Mouse (Mus musculus) layer of hippocampus, adult 2 months (tissue): ENCODE measurements around the gene Eml2. TPM values are rescaled to one million over a fixed set of nuclear protein-coding genes. Genes with fewer than 3 reads are reported as not detected.

ENCODE experiments used
- DNase-seq, 2 experiments: peaks; one replicate each; pipeline ENCODE4 v3.0.0; 2022; ENCODE audit warnings: low spot score in 2 of 2
- H3K27ac ChIP-seq: fragments of 200-600 bp; 2 replicates; pipeline ENCODE4 v1.8.1; 2022
- H3K4me3 ChIP-seq: fragments of 200-600 bp; 2 replicates; pipeline ENCODE4 v1.8.1; 2022; ENCODE audit warnings: mild to moderate bottlenecking
- CTCF ChIP-seq: fragments of 200-600 bp; conservative IDR thresholded peaks from 2 replicates; pipeline ENCODE4 v1.8.1; 2022; ENCODE audit warnings: antibody characterized with exemption, mild to moderate bottlenecking, moderate library complexity
- long read RNA-seq, 2 experiments: library from polyadenylated mRNA; stranded (forward); transcript quantifications; one replicate each; pipeline ENCODE4 v2.0.0; 2021; ENCODE audit warnings: borderline mapping rate in 2 of 2
- total RNA-seq, 2 experiments: library from RNA; stranded (reverse); gene quantifications; 2 replicates each; pipeline ENCODE4 v1.2.3; 2021

The Eml2 gene
- 100 to 1,000 TPM; 159 to 162 TPM for total RNA-seq
- long read RNA-seq, experiment 1, partial matches to known transcripts = 0 of 19 reads
- long read RNA-seq, experiment 1, other reads (novel, unspliced or antisense) = 17 of 19 reads
- long read RNA-seq, experiment 2, partial matches to known transcripts = 2 of 26 reads
- long read RNA-seq, experiment 2, other reads (novel, unspliced or antisense) = 22 of 26 reads

DNA sequence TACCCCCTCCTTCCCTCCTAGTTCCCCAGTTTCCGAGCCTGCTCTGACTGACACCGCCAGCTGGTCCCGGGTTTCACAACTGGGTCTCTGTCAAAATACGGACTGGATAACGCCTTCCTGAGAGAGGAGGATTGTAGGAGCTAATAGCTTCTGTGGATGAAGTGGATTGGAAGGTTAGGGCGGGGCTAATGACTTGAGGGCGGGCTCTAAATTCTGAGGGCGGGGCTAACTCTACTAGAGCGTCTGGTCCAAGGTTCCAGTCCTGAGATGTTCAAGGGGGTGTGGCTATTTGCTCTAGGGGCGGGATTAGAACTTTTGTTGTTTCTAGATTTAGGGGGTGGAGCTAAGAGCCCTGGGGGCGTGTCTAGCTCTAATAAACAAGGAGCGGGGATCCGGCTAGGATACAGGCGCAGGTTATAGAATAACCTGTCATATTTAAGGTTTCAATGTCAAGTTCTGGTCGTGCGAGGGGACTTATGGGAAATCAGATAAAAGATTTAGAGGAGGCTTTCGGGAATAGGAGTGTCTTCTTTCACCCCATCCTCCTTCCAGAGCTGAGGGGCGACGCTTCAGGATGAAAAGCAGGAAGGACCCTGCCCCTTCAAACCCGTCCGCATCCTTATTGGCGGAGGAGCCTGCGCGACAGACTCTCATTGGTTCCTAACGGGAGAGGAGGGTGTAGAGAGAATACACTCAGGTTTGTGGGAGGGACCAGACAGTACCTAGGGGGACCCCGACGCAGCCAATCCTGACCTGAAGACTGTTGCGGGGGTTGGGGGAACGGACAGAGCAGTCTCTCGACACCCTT, at the start of gene Eml2:
Gene Eml2 (plus strand): TSS at position 714 of the 808 bp plus-strand sequence.
- peak within 1 kb of the TSS; percentile 97 for H3K27ac ChIP-seq
- no peak for TF ChIP-seq CTCF

DNA sequence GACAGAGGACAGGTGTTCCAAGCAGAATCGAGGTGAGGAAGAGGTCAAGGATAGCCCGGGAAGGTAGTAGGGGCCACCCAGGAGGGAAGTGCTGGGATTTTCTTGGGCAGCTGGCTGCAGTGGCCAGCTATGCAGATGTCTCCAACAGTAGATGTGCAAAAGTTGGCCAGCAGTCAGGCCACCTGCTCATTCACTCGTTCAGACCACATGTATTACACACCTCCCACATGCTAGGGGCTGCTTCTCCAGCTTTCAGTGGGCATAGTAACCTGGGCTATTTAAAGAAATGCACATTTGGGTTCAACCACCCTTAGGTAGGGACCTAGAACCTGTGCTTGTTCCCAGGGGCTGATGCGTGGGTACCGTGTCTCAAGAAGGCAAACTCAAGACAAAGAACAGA, 48.5 kb upstream of the Eml2 start:
- TF ChIP-seq CTCF = no peak
- DNase-seq = no peak
- H3K27ac ChIP-seq = peak overlapping the region; percentile 23; the same call in 1 of the 2 replicates
- no peak overlapping the region for H3K4me3 ChIP-seq

More for the DNA sequence above, at the start of gene Eml2:
- DNase-seq = peak; percentile 86 to 94
- H3K4me3 ChIP-seq = peak within 1 kb of the TSS; percentile 79

DNA sequence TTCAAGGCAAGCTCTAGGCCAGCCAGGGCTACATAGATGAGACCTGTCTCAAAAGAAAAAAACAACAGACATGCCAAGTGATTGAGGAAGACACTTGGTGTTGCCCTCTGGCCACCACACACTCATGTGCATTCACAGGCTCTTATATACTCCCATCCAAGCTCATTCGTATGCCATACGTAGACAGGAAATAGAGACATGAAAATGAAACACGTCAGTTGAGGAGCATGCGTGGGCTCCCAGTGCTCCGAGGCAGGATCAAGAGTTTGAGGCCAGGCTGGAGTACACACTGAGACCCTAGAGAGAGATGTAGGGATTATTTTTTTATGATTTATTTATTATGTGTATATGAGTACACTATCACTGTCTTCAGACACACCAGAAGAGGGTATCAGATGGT, 46.8 kb upstream of the Eml2 start:
- Histone ChIP-seq H3K4me3 (no peak overlapping the region), H3K27ac (no peak overlapping the region)
- no peak for TF ChIP-seq CTCF
- no peak for DNase-seq

DNA sequence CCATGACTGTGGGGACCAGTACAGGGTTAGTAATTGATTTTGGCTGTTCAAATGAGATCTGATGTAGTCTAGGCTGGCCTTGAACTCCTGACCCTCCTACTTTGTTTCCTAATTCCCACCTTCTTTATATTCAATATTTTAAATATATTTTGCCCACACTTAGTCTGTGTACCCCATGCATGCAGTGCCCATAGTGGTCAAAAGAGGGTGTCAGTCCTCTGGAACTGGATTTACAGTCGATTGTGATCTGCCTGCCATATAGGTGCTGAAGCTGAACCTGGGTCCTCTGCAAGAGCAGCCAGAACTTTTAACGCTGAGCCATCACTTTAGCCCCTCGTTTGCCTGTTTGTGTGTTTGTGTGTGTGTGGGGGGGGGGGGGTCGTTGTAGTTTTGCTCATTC, 45.6 kb upstream of the Eml2 start:
- peak overlapping the region; percentile 99 for H3K27ac ChIP-seq
- DNase-seq = no peak
- peak; percentile 60 for TF ChIP-seq CTCF
- H3K4me3 ChIP-seq = peak overlapping the region; percentile 59; the same call in 1 of the 2 replicates

DNA sequence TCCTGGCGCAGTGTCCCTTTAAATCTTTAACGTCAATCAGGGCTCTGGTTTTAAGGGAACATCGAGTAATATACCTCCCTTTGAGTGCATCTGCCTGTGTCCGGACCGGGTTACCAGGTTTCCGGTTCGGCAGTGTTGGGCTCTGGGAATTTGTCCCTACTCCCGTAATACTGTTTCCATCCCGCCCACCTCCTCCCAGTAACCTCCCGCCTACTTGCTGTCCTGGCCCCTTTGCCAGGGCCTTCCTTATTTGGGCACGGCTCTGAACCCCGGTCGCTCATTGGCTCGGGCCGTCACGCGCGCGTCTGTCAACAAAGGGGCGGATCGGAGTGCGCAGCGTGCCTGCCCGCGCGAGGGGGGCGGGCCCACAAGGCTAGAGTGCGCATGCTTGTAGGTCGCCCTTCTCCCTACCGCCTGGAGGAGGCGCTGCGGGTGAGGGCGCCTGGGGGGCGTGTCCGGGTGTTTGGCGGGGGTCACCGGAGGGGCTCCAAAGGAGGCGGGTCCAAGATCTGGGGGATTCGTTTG, 44.8 kb upstream of the Eml2 start:
- peak; percentile 96 to 98 for DNase-seq
- Histone ChIP-seq H3K27ac (peak overlapping the region; percentile 99), H3K4me3 (peak overlapping the region; percentile 59)
- peak; percentile 91 for TF ChIP-seq CTCF

- no peak for TF ChIP-seq CTCF
- Histone ChIP-seq H3K27ac (no peak overlapping the region), H3K4me3 (no peak overlapping the region)
- DNase-seq = no peak
Measured at GRCm38 (mm10) chr7:19136168-19136567, 40.1 kb upstream of the Eml2 start.

DNA sequence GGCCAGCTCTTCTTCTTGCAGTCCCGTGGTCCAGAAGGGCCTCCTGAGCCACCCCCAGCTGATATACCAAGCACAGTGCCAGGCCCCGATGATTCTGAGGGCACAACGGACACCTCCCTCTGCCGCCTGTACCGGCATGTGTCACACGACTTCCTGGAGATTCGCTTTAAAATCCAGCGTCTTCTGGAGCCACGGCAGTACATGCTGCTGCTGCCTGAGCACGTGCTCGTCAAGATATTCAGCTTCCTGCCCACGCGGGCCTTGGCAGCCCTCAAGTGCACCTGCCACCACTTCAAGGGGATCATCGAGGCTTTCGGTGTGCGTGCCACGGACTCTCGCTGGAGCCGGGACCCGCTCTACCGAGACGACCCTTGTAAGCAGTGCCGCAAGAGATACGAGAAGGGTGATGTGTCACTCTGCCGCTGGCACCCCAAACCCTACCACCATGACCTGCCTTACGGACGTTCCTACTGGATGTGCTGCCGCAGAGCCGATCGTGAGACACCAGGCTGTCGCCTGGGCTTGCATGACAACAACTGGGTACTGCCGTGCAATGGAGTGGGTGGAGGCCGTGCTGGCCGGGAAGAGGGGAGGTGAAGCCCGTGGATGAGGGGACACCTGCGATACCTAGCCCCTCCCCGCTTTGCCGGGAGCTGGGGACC, 39.4 kb upstream of the Eml2 start:
- DNase-seq = no peak
- no peak overlapping the region for H3K4me3 ChIP-seq
- H3K27ac ChIP-seq = peak overlapping the region; percentile 51; the same call in 1 of the 2 replicates
- TF ChIP-seq CTCF = no peak

GRCm38 (mm10) chr7:19137380-19137779, 38.8 kb upstream of the Eml2 start:
- TF ChIP-seq CTCF = peak; percentile 76
- DNase-seq = peak in 1 of 2 experiments; percentile 74

GRCm38 (mm10) chr7:19146793-19147192, 29.4 kb upstream of the Eml2 start:
- Histone ChIP-seq H3K4me3 (no peak overlapping the region), H3K27ac (no peak overlapping the region)
- no peak for TF ChIP-seq CTCF
- DNase-seq = no peak

More at GRCm38 (mm10) chr7:19137380-19137779, 38.8 kb upstream of the Eml2 start:
- H3K27ac ChIP-seq = peak overlapping the region; percentile 51; the same call in 1 of the 2 replicates
- no peak overlapping the region for H3K4me3 ChIP-seq

DNA sequence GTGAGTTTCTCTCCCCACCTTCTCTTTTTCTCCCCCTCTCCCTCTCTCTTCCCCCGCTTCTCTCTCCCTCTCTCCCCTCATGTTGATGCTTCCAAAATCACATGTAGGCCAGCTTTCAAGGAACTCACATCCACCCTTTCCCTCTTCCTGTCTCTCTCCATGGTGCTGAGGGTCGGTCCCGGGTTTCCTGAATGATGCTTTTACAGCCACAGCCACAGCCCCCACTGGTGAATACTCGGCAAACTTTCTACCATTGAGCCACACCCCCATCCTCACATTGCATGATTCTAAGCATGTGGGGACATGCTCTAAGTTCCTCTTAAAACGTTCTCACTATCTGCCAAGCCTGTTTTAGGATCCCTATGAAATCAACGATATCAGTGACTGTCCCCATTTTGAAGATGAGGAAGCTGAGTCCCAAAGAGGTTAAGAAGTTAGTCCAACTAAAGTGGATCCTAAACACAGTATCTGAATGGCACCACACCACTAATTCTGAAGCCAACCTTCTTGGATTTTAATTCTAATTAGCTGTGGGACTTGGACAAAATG, 28.6 kb upstream of the Eml2 start:
- Histone ChIP-seq H3K27ac (no peak overlapping the region), H3K4me3 (no peak overlapping the region; the same call in 1 of the 2 replicates)
- no peak for DNase-seq
- no peak for TF ChIP-seq CTCF

DNA sequence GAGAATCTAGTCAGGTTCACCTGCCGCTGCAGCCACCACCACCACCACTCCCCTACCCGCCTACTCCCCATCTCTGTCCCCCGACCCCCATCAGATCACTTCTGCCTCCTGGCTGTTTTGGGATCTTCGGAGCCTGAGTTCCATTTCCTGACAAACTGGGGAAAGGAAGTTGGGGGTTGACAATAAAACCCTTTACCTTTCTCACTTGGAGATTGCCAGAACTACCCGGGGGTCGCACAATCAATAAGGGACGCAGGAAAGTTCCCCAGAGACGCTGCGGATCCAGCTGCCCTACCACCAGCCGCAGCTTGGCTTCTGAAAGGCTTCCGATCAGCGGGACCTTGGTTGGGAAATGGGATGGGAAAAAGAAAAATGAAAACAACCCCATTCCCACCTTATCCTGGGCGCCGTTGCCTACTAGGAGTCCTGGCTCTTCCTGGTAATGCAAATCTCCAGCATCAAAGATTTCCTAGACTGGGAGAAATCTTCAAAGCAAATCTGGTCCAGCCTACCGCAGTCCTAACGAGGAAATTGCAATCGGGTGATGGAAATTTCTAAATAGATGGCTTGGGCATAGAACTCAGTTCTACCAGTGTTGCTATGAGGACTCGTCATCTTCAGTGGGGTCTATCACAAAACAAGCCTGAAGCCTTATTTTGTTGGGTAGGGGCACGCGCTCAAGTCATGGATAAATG, 27.9 kb upstream of the Eml2 start:
- peak overlapping the region; percentile 82 for H3K4me3 ChIP-seq
- H3K27ac ChIP-seq = peak overlapping the region; percentile 87
- no peak for DNase-seq
- TF ChIP-seq CTCF = peak; percentile 27; the same call in 1 of the 2 replicates
